Mouse (Mus musculus) neural tube, embryonic 13.5 days (tissue): ENCODE measurements around the gene Rftn2. TPM values are rescaled to one million over a fixed set of nuclear protein-coding genes. Genes with fewer than 3 reads are reported as not detected.

Source experiments
- ATAC-seq: fragments of 200-750 bp; cut with Nextera tagmentation; 2 replicates; pipeline ENCODE4 v1.8.0; 2017; ENCODE audit warnings: low read depth, mild to moderate bottlenecking, moderate TSS enrichment, moderate library complexity
- H3K27ac ChIP-seq: fragments of 300-500 bp; sonication (generic); replicated peaks from 2 replicates; pipeline ENCODE4 v1.5.1; 2015; ENCODE audit warnings: moderate library complexity, mild to moderate bottlenecking, inconsistent platforms
- H3K27me3 ChIP-seq: fragments of 300-500 bp; sonication (generic); 2 replicates; pipeline ENCODE4 v1.6.1; 2015; ENCODE audit warnings: mild to moderate bottlenecking, inconsistent platforms
- H3K36me3 ChIP-seq: fragments of 300-500 bp; sonication (generic); 2 replicates; pipeline ENCODE4 v1.6.1; 2015; ENCODE audit warnings: mild to moderate bottlenecking, inconsistent platforms
- H3K4me1 ChIP-seq: fragments of 300-500 bp; sonication (generic); replicated peaks from 2 replicates; pipeline ENCODE4 v1.6.1; 2015; ENCODE audit warnings: inconsistent platforms
- H3K4me2 ChIP-seq: fragments of 300-500 bp; sonication (generic); 2 replicates; pipeline ENCODE4 v1.6.1; 2015; ENCODE audit warnings: inconsistent platforms, mild to moderate bottlenecking, moderate library complexity
- H3K4me3 ChIP-seq: fragments of 300-500 bp; sonication (generic); 2 replicates; pipeline ENCODE4 v1.5.1; 2015; ENCODE audit warnings: mild to moderate bottlenecking, inconsistent platforms
- H3K9ac ChIP-seq: fragments of 300-500 bp; sonication (generic); 2 replicates; pipeline ENCODE4 v1.6.1; 2015; ENCODE audit warnings: moderate library complexity, mild to moderate bottlenecking, inconsistent platforms
- H3K9me3 ChIP-seq: fragments of 300-500 bp; sonication (generic); 2 replicates; pipeline ENCODE4 v1.6.1; 2016; ENCODE audit warnings: inconsistent platforms
- WGBS: fragments of 180-500 bp; shearing (Covaris S2); methylation state at CpG from one replicate; pipeline ENCODE4 v1.1.7; 2015; 5-methylcytosine and 5-hydroxymethylcytosine counted together
- polyA plus RNA-seq: library from polyadenylated mRNA; unstranded; fragments of >200 nt; fragmentation: Nextera tagmentation; extraction: Ambion mirVana; gene quantifications from 2 replicates; pipeline ENCODE4 v1.2.1, GENCODE M21; 2015

Rftn2 gene
- polyA plus RNA-seq, 1 experiment from 2014 or later: 9.4 TPM

- no peaks in the 10 kb centered on the region for H3K9me3 ChIP-seq
- no peak overlapping the region for H3K9ac ChIP-seq
- H3K4me2 ChIP-seq: no peak overlapping the region
- H3K27ac ChIP-seq: no peak overlapping the region
- H3K36me3 ChIP-seq: peaks cover 1% of the 10 kb centered on the region
- H3K4me1 ChIP-seq: no peaks in the 10 kb centered on the region
- H3K4me3 ChIP-seq: no peak overlapping the region
- H3K27me3 ChIP-seq: no peaks in the 10 kb centered on the region
- ATAC-seq: no peak
- WGBS: 26% methylated on average over 11 of the region's 11 CpGs
Observed at GRCm38 (mm10) chr1:55186592-55187210, 39.9 kb downstream of the Rftn2 start.

GRCm38 (mm10) chr1:55185718-55186117 is 40.9 kb downstream of the Rftn2 start:
- ATAC-seq: no peak
- 94% methylated on average over 6 of the region's 6 CpGs for WGBS
- H3K9ac ChIP-seq: no peak overlapping the region
- H3K27me3 ChIP-seq: no peaks in the 10 kb centered on the region
- H3K27ac ChIP-seq: no peak overlapping the region
- H3K4me2 ChIP-seq: no peak overlapping the region
- H3K36me3 ChIP-seq: peaks cover 11% of the 10 kb centered on the region
- H3K4me1 ChIP-seq: no peaks in the 10 kb centered on the region
- H3K4me3 ChIP-seq: no peak overlapping the region
- H3K9me3 ChIP-seq: 0 out of 2 replicates have a peak, but pooled peaks cover 7% of the 10 kb centered on the region

- no peak for ATAC-seq
- no peak overlapping the region for H3K27ac ChIP-seq
- 0 out of 2 replicates have a peak, but pooled peaks cover 15% of the 10 kb centered on the region for H3K9me3 ChIP-seq
- no peak overlapping the region for H3K4me2 ChIP-seq
- H3K4me1 ChIP-seq: no peaks in the 10 kb centered on the region
- 90% methylated on average over 5 of the region's 5 CpGs for WGBS
- no peak overlapping the region for H3K9ac ChIP-seq
- H3K4me3 ChIP-seq: no peak overlapping the region
- H3K36me3 ChIP-seq: peaks cover 21% of the 10 kb centered on the region
- H3K27me3 ChIP-seq: no peaks in the 10 kb centered on the region
Observed at GRCm38 (mm10) chr1:55182392-55182791, 44.2 kb downstream of the Rftn2 start.

GRCm38 (mm10) chr1:55179917-55180566 is 46.5 kb downstream of the Rftn2 start:
- 0 out of 2 replicates have a peak, but pooled peaks cover 15% of the 10 kb centered on the region for H3K9me3 ChIP-seq
- no peak overlapping the region for H3K4me3 ChIP-seq
- H3K27me3 ChIP-seq: no peaks in the 10 kb centered on the region
- H3K4me2 ChIP-seq: no peak overlapping the region
- H3K4me1 ChIP-seq: no peaks in the 10 kb centered on the region
- ATAC-seq: no peak
- H3K9ac ChIP-seq: no peak overlapping the region
- H3K27ac ChIP-seq: no peak overlapping the region
- H3K36me3 ChIP-seq: peaks cover 21% of the 10 kb centered on the region
- WGBS: 86% methylated on average over 5 of the region's 5 CpGs

GRCm38 (mm10) chr1:55174558-55175034 is 52.0 kb downstream of the Rftn2 start:
- 44% methylated on average over 3 of the region's 3 CpGs for WGBS
- Histone ChIP-seq H3K9me3 (no peaks in the 10 kb centered on the region), H3K27ac (no peak overlapping the region), H3K27me3 (no peaks in the 10 kb centered on the region), H3K9ac (no peak overlapping the region), H3K4me3 (no peak overlapping the region), H3K36me3 (peaks cover 7% of the 10 kb centered on the region; the same call in 1 of the 2 replicates), H3K4me1 (no peaks in the 10 kb centered on the region), H3K4me2 (no peak overlapping the region)
- no peak for ATAC-seq

- H3K27ac ChIP-seq: no peak overlapping the region
- H3K9me3 ChIP-seq: peaks cover 5% of the 10 kb centered on the region; the same call in 1 of the 2 replicates
- H3K4me1 ChIP-seq: no peaks in the 10 kb centered on the region
- 80% methylated on average over 10 of the region's 10 CpGs for WGBS
- no peaks in the 10 kb centered on the region for H3K27me3 ChIP-seq
- ATAC-seq: no peak
- no peak overlapping the region for H3K4me3 ChIP-seq
- H3K9ac ChIP-seq: no peak overlapping the region
- peaks cover 12% of the 10 kb centered on the region for H3K36me3 ChIP-seq
- H3K4me2 ChIP-seq: no peak overlapping the region
Observed at GRCm38 (mm10) chr1:55173720-55174557, 52.6 kb downstream of the Rftn2 start.

GRCm38 (mm10) chr1:55171361-55172325 is 54.9 kb downstream of the Rftn2 start:
- peak overlapping the region; percentile 22; the same call in 1 of the 2 replicates for H3K4me2 ChIP-seq
- no peak overlapping the region for H3K9ac ChIP-seq
- WGBS: 69% methylated on average over 22 of the region's 22 CpGs
- H3K4me3 ChIP-seq: no peak overlapping the region
- peaks cover 15% of the 10 kb centered on the region for H3K36me3 ChIP-seq
- no peak overlapping the region for H3K27ac ChIP-seq
- H3K27me3 ChIP-seq: no peaks in the 10 kb centered on the region
- no peak for ATAC-seq
- peaks cover 10% of the 10 kb centered on the region; the same call in 1 of the 2 replicates for H3K9me3 ChIP-seq
- no peaks in the 10 kb centered on the region for H3K4me1 ChIP-seq

- H3K9me3 ChIP-seq: peaks cover 10% of the 10 kb centered on the region; the same call in 1 of the 2 replicates
- no peaks in the 10 kb centered on the region for H3K27me3 ChIP-seq
- no peak overlapping the region for H3K9ac ChIP-seq
- H3K4me3 ChIP-seq: no peak overlapping the region
- 90% methylated on average over 4 of the region's 4 CpGs for WGBS
- H3K27ac ChIP-seq: no peak overlapping the region
- ATAC-seq: no peak
- H3K4me2 ChIP-seq: no peak overlapping the region
- no peaks in the 10 kb centered on the region for H3K4me1 ChIP-seq
- H3K36me3 ChIP-seq: peaks cover 15% of the 10 kb centered on the region
Observed at GRCm38 (mm10) chr1:55168591-55168990, 58.0 kb downstream of the Rftn2 start.

- H3K27me3 ChIP-seq: no peaks in the 10 kb centered on the region
- H3K4me1 ChIP-seq: no peaks in the 10 kb centered on the region
- H3K9ac ChIP-seq: no peak overlapping the region
- no peak for ATAC-seq
- 86% methylated on average over 4 of the region's 4 CpGs for WGBS
- peaks cover 9% of the 10 kb centered on the region for H3K36me3 ChIP-seq
- H3K9me3 ChIP-seq: peaks cover 10% of the 10 kb centered on the region; the same call in 1 of the 2 replicates
- H3K27ac ChIP-seq: no peak overlapping the region
- no peak overlapping the region for H3K4me2 ChIP-seq
- H3K4me3 ChIP-seq: no peak overlapping the region
Observed at GRCm38 (mm10) chr1:55167560-55167959, 59.0 kb downstream of the Rftn2 start.

- Histone ChIP-seq H3K36me3 (peaks cover 12% of the 10 kb centered on the region), H3K27ac (no peak overlapping the region), H3K4me2 (no peak overlapping the region), H3K4me1 (no peaks in the 10 kb centered on the region), H3K27me3 (no peaks in the 10 kb centered on the region), H3K9ac (no peak overlapping the region), H3K4me3 (no peak overlapping the region), H3K9me3 (peaks cover 6% of the 10 kb centered on the region; the same call in 1 of the 2 replicates)
- WGBS: 70% methylated on average over 5 of the region's 5 CpGs
- ATAC-seq: no peak
Observed at GRCm38 (mm10) chr1:55164005-55164404, 62.6 kb downstream of the Rftn2 start.

- ATAC-seq: no peak
- H3K36me3 ChIP-seq: peaks cover 13% of the 10 kb centered on the region
- WGBS: 74% methylated on average over 5 of the region's 5 CpGs
- H3K4me3 ChIP-seq: no peak overlapping the region
- no peaks in the 10 kb centered on the region for H3K4me1 ChIP-seq
- no peaks in the 10 kb centered on the region for H3K27me3 ChIP-seq
- H3K9ac ChIP-seq: no peak overlapping the region
- H3K27ac ChIP-seq: no peak overlapping the region
- H3K9me3 ChIP-seq: no peaks in the 10 kb centered on the region
- H3K4me2 ChIP-seq: no peak overlapping the region
Observed at GRCm38 (mm10) chr1:55162781-55163180, 63.8 kb downstream of the Rftn2 start.
